In the genomic region with DNA sequence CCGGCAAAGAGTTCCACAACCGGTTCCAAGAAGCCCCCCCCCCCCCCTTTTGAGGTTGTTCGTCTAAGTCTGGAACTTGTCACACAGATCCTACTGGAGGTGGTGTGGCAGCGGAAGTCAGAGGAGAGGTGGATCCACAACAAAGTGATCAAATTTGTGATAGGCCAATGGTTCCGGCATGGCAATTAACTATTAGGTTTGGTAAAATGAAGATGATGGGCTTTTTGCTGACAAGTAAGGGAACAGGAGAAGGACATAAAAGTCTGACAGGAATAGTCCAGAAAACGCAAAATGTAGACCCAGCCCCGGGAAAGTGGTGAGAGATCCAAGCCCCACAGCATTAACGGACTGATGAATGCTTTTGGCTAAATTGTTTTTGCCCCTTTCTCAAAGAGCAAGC, we compare ENCODE assay signal across 8 mouse cellular contexts. TPM values are rescaled to one million over a fixed set of nuclear protein-coding genes. Genes with fewer than 3 reads are reported as not detected.
DNase-seq lines count a peak whose midpoint lies in the region; ATAC-seq and TF ChIP-seq lines count a peak whose summit lies in the region.

No protein-coding gene starts in this region.

- peak overlapping the region; percentile 94 for H3K27ac ChIP-seq in heart, embryonic 13.5 days (replicated peaks)
- H3K27ac ChIP-seq in forebrain, embryonic 15.5 days (replicated peaks): peak overlapping the region; percentile 90
- peak overlapping the region; percentile 91 for H3K27ac ChIP-seq in liver, postnatal 0 days (ENCODE audit: low read depth)

- H3K4me3 ChIP-seq in heart, embryonic 13.5 days: peak overlapping the region; percentile 64
- H3K4me3 ChIP-seq in G1E (ENCODE audit: low read depth, low read length): peak overlapping the region; percentile 77
- H3K4me3 ChIP-seq in forebrain, embryonic 15.5 days: peak overlapping the region; percentile 51
- H3K4me3 ChIP-seq in liver, postnatal 0 days (ENCODE audit: low read depth, low read length): peak overlapping the region; percentile 67

- peak overlapping the region; percentile 85 for H3K9ac ChIP-seq in heart, embryonic 13.5 days
- H3K9ac ChIP-seq in forebrain, embryonic 15.5 days (replicated peaks): peak overlapping the region; percentile 52
- H3K9ac ChIP-seq in liver, postnatal 0 days (replicated peaks): peak overlapping the region; percentile 76

- no peak for TF ChIP-seq EP300 in liver, postnatal 0 days (IDR thresholded peaks at IDR 0.05; ENCODE audit: low read depth)

- peak overlapping the region; percentile 69 for H3K4me2 ChIP-seq in heart, embryonic 13.5 days
- H3K4me2 ChIP-seq in forebrain, embryonic 15.5 days (replicated peaks): peak overlapping the region; percentile 54
- peak overlapping the region; percentile 82 for H3K4me2 ChIP-seq in liver, postnatal 0 days (ENCODE audit: low read depth, low read length)

- H3K27me3 ChIP-seq in heart, embryonic 13.5 days (replicated peaks): no peaks in the 10 kb centered on the region
- H3K27me3 ChIP-seq in G1E (ENCODE audit: insufficient read depth, low read length): no peaks in the 10 kb centered on the region
- H3K27me3 ChIP-seq in forebrain, embryonic 15.5 days: no peaks in the 10 kb centered on the region
- no peaks in the 10 kb centered on the region for H3K27me3 ChIP-seq in liver, postnatal 0 days (ENCODE audit: insufficient read depth, low read length)

- WGBS in heart, embryonic 13.5 days: 31% methylated on average over 8 of the region's 8 CpGs
- WGBS in forebrain, embryonic 15.5 days: 44% methylated on average over 8 of the region's 8 CpGs
- 63% methylated on average over 8 of the region's 8 CpGs for WGBS in liver, postnatal 0 days (ENCODE audit: insufficient replicate concordance)

- peaks cover 18% of the 10 kb centered on the region for H3K36me3 ChIP-seq in heart, embryonic 13.5 days
- H3K36me3 ChIP-seq in G1E (replicated peaks): peaks cover 14% of the 10 kb centered on the region
- peaks cover 14% of the 10 kb centered on the region for H3K36me3 ChIP-seq in forebrain, embryonic 15.5 days
- peaks cover 3% of the 10 kb centered on the region; the same call in 1 of the 2 replicates for H3K36me3 ChIP-seq in liver, postnatal 0 days (replicated peaks; ENCODE audit: insufficient read depth, low read length)

- no peak for DNase-seq in heart, adult 18-20 months
- no peak for DNase-seq in G1E (ENCODE audit: low spot score)
- DNase-seq in liver, postnatal 0 days: no peak
- no peak for DNase-seq in left cerebral cortex, adult 18-20 months (ENCODE audit: low spot score in 2 of 2)
- no peak for DNase-seq in right cerebral cortex, postnatal 10 days (ENCODE audit: low spot score in 2 of 2)
- DNase-seq in spleen, adult 12 weeks (ENCODE audit: low spot score): no peak

- no peak for ATAC-seq in heart, embryonic 13.5 days (ENCODE audit: extremely low read depth, insufficient number of reproducible peaks, low FRiP score, low TSS enrichment)
- ATAC-seq in G1E (ENCODE audit: extremely low read depth, insufficient number of reproducible peaks, low FRiP score, poor library complexity, severe bottlenecking): no peak
- no peak for ATAC-seq in forebrain, embryonic 15.5 days (replicated peaks)
- ATAC-seq in liver, postnatal 0 days: no peak

- H3K4me1 ChIP-seq in heart, embryonic 13.5 days: peaks cover 7% of the 10 kb centered on the region
- H3K4me1 ChIP-seq in G1E (ENCODE audit: insufficient read depth, low read depth, low read length): peaks cover 22% of the 10 kb centered on the region
- peaks cover 7% of the 10 kb centered on the region; the same call in 1 of the 2 replicates for H3K4me1 ChIP-seq in forebrain, embryonic 15.5 days
- H3K4me1 ChIP-seq in liver, postnatal 0 days (ENCODE audit: insufficient read depth): peaks cover 5% of the 10 kb centered on the region; the same call in 1 of the 2 replicates

- no peaks in the 10 kb centered on the region for H3K9me3 ChIP-seq in heart, embryonic 13.5 days
- H3K9me3 ChIP-seq in G1E (replicated peaks): no peaks in the 10 kb centered on the region
- no peaks in the 10 kb centered on the region for H3K9me3 ChIP-seq in forebrain, embryonic 15.5 days
- no peaks in the 10 kb centered on the region for H3K9me3 ChIP-seq in liver, postnatal 0 days (ENCODE audit: low read length)

- TF ChIP-seq CTCF in G1E (IDR thresholded peaks at IDR 0.05; ENCODE audit: low read depth, low read length): no peak
- no peak for TF ChIP-seq CTCF in liver, postnatal 0 days (IDR thresholded peaks at IDR 0.05; ENCODE audit: low read depth)

RNA-seq across cellular contexts. Expression of gene Psma3, which starts 6.8 kb away (rescaled TPM):
- 453 and 467 TPM in 2 replicates for polyA plus RNA-seq in heart, embryonic 13.5 days (2015; fragmentation: Nextera tagmentation; extraction: Ambion mirVana)
- total RNA-seq in heart, adult 18-20 months (2021): 100 to 1,000 TPM; 182 to 184 TPM
- 183 and 246 TPM in 2 replicates for total RNA-seq in G1E (2014; fragmentation: Nextera tagmentation)
- 341 and 392 TPM in 2 replicates for total RNA-seq in G1E (2017)
- polyA plus RNA-seq in G1E (2012): 16.7 and 25.5 TPM in 2 replicates
- polyA plus RNA-seq in forebrain, embryonic 15.5 days (2015; fragmentation: Nextera tagmentation; extraction: Ambion mirVana): 550 and 556 TPM in 2 replicates
- polyA plus RNA-seq in liver, postnatal 0 days (2015; fragmentation: Nextera tagmentation; extraction: Ambion mirVana): 288 and 297 TPM in 2 replicates
- 100 to 1,000 TPM; 177 to 197 TPM for total RNA-seq in left cerebral cortex, adult 18-20 months (2021)

RNA-seq across cellular contexts. Expression of gene Actr10, which starts 29.9 kb away (rescaled TPM):
- 181 and 194 TPM in 2 replicates for polyA plus RNA-seq in heart, embryonic 13.5 days (2015; fragmentation: Nextera tagmentation; extraction: Ambion mirVana)
- total RNA-seq in heart, adult 18-20 months (2021): 100 to 1,000 TPM; 131 to 141 TPM
- total RNA-seq in G1E (2014; fragmentation: Nextera tagmentation): 113 and 139 TPM in 2 replicates
- total RNA-seq in G1E (2017): 126 and 142 TPM in 2 replicates
- polyA plus RNA-seq in G1E (2012): 3.5 and 5.3 TPM in 2 replicates
- 223 and 242 TPM in 2 replicates for polyA plus RNA-seq in forebrain, embryonic 15.5 days (2015; fragmentation: Nextera tagmentation; extraction: Ambion mirVana)
- polyA plus RNA-seq in liver, postnatal 0 days (2015; fragmentation: Nextera tagmentation; extraction: Ambion mirVana): 108 and 109 TPM in 2 replicates
- total RNA-seq in left cerebral cortex, adult 18-20 months (2021): 100 to 1,000 TPM; 165 to 169 TPM

RNA-seq across cellular contexts. Expression of gene Arid4a, which starts 48.2 kb away (rescaled TPM):
- 24.3 and 24.8 TPM in 2 replicates for polyA plus RNA-seq in heart, embryonic 13.5 days (2015; fragmentation: Nextera tagmentation; extraction: Ambion mirVana)
- total RNA-seq in heart, adult 18-20 months (2021): 10 to 100 TPM; 11.1 to 12.2 TPM
- total RNA-seq in G1E (2014; fragmentation: Nextera tagmentation) (55.4 and 57.4 TPM in 2 replicates), G1E (2017) (44.5 and 57.5 TPM in 2 replicates)
- 11.7 and 12.4 TPM in 2 replicates for polyA plus RNA-seq in G1E (2012)
- polyA plus RNA-seq in forebrain, embryonic 15.5 days (2015; fragmentation: Nextera tagmentation; extraction: Ambion mirVana): 50.3 and 57.1 TPM in 2 replicates
- 19.3 and 20.6 TPM in 2 replicates for polyA plus RNA-seq in liver, postnatal 0 days (2015; fragmentation: Nextera tagmentation; extraction: Ambion mirVana)
- total RNA-seq in left cerebral cortex, adult 18-20 months (2021): 10 to 100 TPM; 37.2 to 38.9 TPM

Comparison
In these comparisons a context has a peak if more than half of its experiments do, and no peak if none do; other contexts are left out.
1. RNA of gene Psma3, which starts 6.8 kb away (polyA plus RNA-seq): 550 to 556 TPM in forebrain, embryonic 15.5 days, 453 to 467 TPM in heart, embryonic 13.5 days and 288 to 297 TPM in liver, postnatal 0 days; 16.7 to 25.5 TPM in G1E; every median in the first group is over 10 times any median in the second.
2. RNA of gene Actr10, which starts 29.9 kb away (polyA plus RNA-seq): 223 to 242 TPM in forebrain, embryonic 15.5 days, 181 to 194 TPM in heart, embryonic 13.5 days and 108 to 109 TPM in liver, postnatal 0 days; 3.5 to 5.3 TPM in G1E; every median in the first group is over 10 times any median in the second.
3. Peak in every context shown above with its lines, with median percentiles within 50 percentile points of each other: H3K27ac ChIP-seq, H3K4me2 ChIP-seq, H3K4me3 ChIP-seq and H3K9ac ChIP-seq.